Mouse (Mus musculus): Measurements from ENCODE around the gene Dusp19. TPM values are rescaled to one million over a fixed set of nuclear protein-coding genes. Genes with fewer than 3 reads are reported as not detected.

The Dusp19 gene
- polyA plus RNA-seq (2012; rRNA removed), result 1.2 and 1.5 TPM in 2 replicates

DNA sequence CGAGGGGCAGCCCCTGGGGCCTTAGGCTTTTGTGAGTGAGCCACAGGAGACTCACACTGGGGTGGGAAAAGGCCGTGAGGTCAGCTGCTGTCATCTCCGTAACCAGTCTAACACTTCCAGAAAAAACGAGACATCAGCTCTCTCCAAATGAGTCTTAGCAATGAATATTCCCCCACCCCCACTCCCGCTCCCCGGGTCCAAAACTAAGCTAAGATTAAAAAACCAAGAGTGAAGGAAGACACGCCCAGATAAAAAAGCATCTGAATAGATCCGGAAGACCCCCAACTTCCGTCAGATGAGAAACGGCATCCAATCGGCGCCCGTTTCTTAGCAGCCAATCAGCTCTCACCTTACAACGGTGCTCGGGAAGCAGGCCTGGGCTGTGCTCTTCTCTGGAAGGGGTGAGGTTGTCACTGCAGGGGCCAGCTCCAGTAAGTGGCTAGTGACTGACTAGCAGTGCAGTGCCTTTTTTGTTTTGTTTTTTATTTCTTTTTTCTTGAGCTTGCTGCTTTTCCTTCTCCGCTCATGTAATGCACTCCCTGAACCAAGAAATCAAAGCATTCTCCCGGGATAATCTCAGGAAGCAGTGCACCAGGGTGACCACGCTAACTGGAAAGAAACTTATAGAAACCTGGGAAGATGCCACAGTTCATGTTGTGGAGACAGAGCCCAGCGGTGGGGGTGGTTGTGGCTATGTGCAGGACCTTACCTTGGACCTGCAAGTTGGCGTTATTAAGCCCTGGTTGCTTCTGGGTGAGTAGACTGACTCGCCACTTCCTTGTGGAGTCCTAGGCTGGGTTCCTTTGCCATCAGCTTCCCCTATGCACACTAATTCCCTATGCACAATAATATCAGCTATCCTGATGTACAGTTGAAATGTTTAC is at the start of gene Dusp19, which contains the start of gene Nup35:
Gene Dusp19 (plus strand): TSS at position 192 of the 884 bp plus-strand sequence.
Gene Nup35 (plus strand): TSS at position 383 of the 884 bp plus-strand sequence.

DNA sequence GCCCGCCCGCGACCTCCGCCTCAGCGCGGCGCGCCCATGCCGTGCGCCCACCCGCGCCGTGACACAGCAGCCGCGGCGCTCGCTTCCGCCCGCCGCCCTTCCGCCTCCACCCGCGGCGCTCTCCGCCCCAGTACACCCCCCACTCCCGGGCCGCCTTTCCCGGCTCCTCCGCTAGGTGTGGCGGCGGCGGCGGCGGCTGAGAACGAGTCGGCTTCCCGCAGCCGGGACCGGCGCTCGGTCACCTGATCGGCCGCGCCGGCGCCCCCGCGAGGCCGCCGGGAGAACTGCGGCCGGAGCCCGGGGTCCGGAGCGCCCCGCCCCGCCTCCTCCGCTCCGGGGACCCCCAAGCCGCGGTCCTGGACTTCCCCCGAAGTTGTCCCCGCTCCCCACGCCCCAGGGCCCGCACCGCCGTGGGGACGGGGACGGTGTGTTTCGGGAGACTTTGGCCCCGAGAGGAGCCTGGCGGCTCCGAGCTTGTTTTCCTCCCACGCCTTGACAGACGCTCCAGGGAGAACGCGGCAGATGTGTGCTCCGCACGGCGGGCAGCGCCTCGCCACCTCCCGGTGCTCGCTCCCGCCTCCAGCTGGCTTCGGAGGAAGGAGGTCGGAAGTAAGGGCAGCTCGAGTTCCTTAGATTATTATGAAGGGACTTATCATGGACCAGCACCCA is 35.7 kb upstream of the Dusp19 start, which contains the start of gene Nckap1:
Gene Nckap1 (minus strand): TSS at position 338 of the 669 bp plus-strand sequence.

Other genes starting within 250 kb of the Dusp19 start
- gene Frzb, start 169.4 kb upstream of the Dusp19 start, polyA plus RNA-seq (2012; rRNA removed), result 0.27 and 0.47 TPM in 2 replicates
- gene Nckap1, start 35.7 kb upstream of the Dusp19 start, polyA plus RNA-seq (2012; rRNA removed), result 6.4 and 9.0 TPM in 2 replicates
- 4.3 and 7.2 TPM in 2 replicates for gene Nup35, start 191 bp downstream of the Dusp19 start, polyA plus RNA-seq (2012; rRNA removed)

Data from stomach, adult 2 months (tissue).